Mouse (Mus musculus): ENCODE data around the gene 1110008P14Rik. TPM values are rescaled to one million over a fixed set of nuclear protein-coding genes. Genes with fewer than 3 reads are reported as not detected.
A peak's percentile ranks its signal among the peaks of the same experiment; 100 is the strongest.

Gene 1110008P14Rik
- polyA plus RNA-seq, 1 experiment from 2014 or later = 41.3 TPM

GRCm38 (mm10) chr2:32417486-32417885, 35.7 kb upstream of the 1110008P14Rik start:
- no peak overlapping the region for H3K27ac ChIP-seq (replicated peaks; ENCODE audit: low read depth, low read length)
- no peak for ATAC-seq (replicated peaks; ENCODE audit: insufficient number of reproducible peaks, low FRiP score, low TSS enrichment, low read depth)
- no peaks in the 10 kb centered on the region for H3K4me1 ChIP-seq (ENCODE audit: control insufficient read depth, insufficient read depth, low read length)
- H3K36me3 ChIP-seq (replicated peaks; ENCODE audit: control insufficient read depth, insufficient read depth, low read depth, low read length) = peaks cover 6% of the 10 kb centered on the region; the same call in 1 of the 2 replicates
- no peak overlapping the region for H3K4me2 ChIP-seq (ENCODE audit: low read depth, low read length)
- no peak for DNase-seq (ENCODE audit: low spot score)
- WGBS = 87% methylated on average over 8 of the region's 8 CpGs
- H3K9me3 ChIP-seq (replicated peaks; ENCODE audit: control insufficient read depth, low read length) = no peaks in the 10 kb centered on the region
- no peaks in the 10 kb centered on the region for H3K27me3 ChIP-seq (ENCODE audit: control insufficient read depth, insufficient read depth, low read length)
- no peak overlapping the region for H3K9ac ChIP-seq (replicated peaks; ENCODE audit: low read length)
- no peak overlapping the region for H3K4me3 ChIP-seq (ENCODE audit: low read depth, low read length)

GRCm38 (mm10) chr2:32416556-32416955, 34.8 kb upstream of the 1110008P14Rik start:
- H3K9ac ChIP-seq (replicated peaks; ENCODE audit: low read length) = no peak overlapping the region
- ATAC-seq (replicated peaks; ENCODE audit: insufficient number of reproducible peaks, low FRiP score, low TSS enrichment, low read depth) = no peak
- H3K27me3 ChIP-seq (ENCODE audit: control insufficient read depth, insufficient read depth, low read length) = no peaks in the 10 kb centered on the region
- DNase-seq (ENCODE audit: low spot score) = no peak
- no peaks in the 10 kb centered on the region for H3K4me1 ChIP-seq (ENCODE audit: control insufficient read depth, insufficient read depth, low read length)
- no peaks in the 10 kb centered on the region for H3K9me3 ChIP-seq (replicated peaks; ENCODE audit: control insufficient read depth, low read length)
- H3K4me3 ChIP-seq (ENCODE audit: low read depth, low read length) = no peak overlapping the region
- no peak overlapping the region for H3K27ac ChIP-seq (replicated peaks; ENCODE audit: low read depth, low read length)
- no peak overlapping the region for H3K4me2 ChIP-seq (ENCODE audit: low read depth, low read length)
- 66% methylated on average over 2 of the region's 2 CpGs for WGBS
- H3K36me3 ChIP-seq (replicated peaks; ENCODE audit: control insufficient read depth, insufficient read depth, low read depth, low read length) = peaks cover 6% of the 10 kb centered on the region; the same call in 1 of the 2 replicates

- no peak overlapping the region for H3K9ac ChIP-seq (replicated peaks; ENCODE audit: low read length)
- no peak overlapping the region for H3K4me2 ChIP-seq (ENCODE audit: low read depth, low read length)
- H3K27ac ChIP-seq (replicated peaks; ENCODE audit: low read depth, low read length) = no peak overlapping the region
- 94% methylated on average over 12 of the region's 12 CpGs for WGBS
- DNase-seq (ENCODE audit: low spot score) (no peak), ATAC-seq (replicated peaks; ENCODE audit: insufficient number of reproducible peaks, low FRiP score, low TSS enrichment, low read depth) (no peak)
- H3K36me3 ChIP-seq (replicated peaks; ENCODE audit: control insufficient read depth, insufficient read depth, low read depth, low read length) = peaks cover 6% of the 10 kb centered on the region; the same call in 1 of the 2 replicates
- no peaks in the 10 kb centered on the region for H3K9me3 ChIP-seq (replicated peaks; ENCODE audit: control insufficient read depth, low read length)
- H3K4me3 ChIP-seq (ENCODE audit: low read depth, low read length) = no peak overlapping the region
- no peaks in the 10 kb centered on the region for H3K27me3 ChIP-seq (ENCODE audit: control insufficient read depth, insufficient read depth, low read length)
- no peaks in the 10 kb centered on the region for H3K4me1 ChIP-seq (ENCODE audit: control insufficient read depth, insufficient read depth, low read length)
Measured at GRCm38 (mm10) chr2:32415801-32416200, 34.1 kb upstream of the 1110008P14Rik start.

- DNase-seq (ENCODE audit: low spot score) = no peak
- no peak overlapping the region for H3K27ac ChIP-seq (replicated peaks; ENCODE audit: low read depth, low read length)
- H3K27me3 ChIP-seq (ENCODE audit: control insufficient read depth, insufficient read depth, low read length) = no peaks in the 10 kb centered on the region
- ATAC-seq (replicated peaks; ENCODE audit: insufficient number of reproducible peaks, low FRiP score, low TSS enrichment, low read depth) = no peak
- no peaks in the 10 kb centered on the region for H3K9me3 ChIP-seq (replicated peaks; ENCODE audit: control insufficient read depth, low read length)
- no peak overlapping the region for H3K4me2 ChIP-seq (ENCODE audit: low read depth, low read length)
- H3K9ac ChIP-seq (replicated peaks; ENCODE audit: low read length) = no peak overlapping the region
- H3K4me1 ChIP-seq (ENCODE audit: control insufficient read depth, insufficient read depth, low read length) = 0 out of 2 replicates have a peak, but pooled peaks cover 1% of the 10 kb centered on the region
- WGBS = 56% methylated on average over 5 of the region's 5 CpGs
- peaks cover 3% of the 10 kb centered on the region; the same call in 1 of the 2 replicates for H3K36me3 ChIP-seq (replicated peaks; ENCODE audit: control insufficient read depth, insufficient read depth, low read depth, low read length)
- H3K4me3 ChIP-seq (ENCODE audit: low read depth, low read length) = no peak overlapping the region
Measured at GRCm38 (mm10) chr2:32413936-32414335, 32.2 kb upstream of the 1110008P14Rik start.

- Histone ChIP-seq H3K27ac (replicated peaks; ENCODE audit: low read depth, low read length) (no peak overlapping the region), H3K27me3 (ENCODE audit: control insufficient read depth, insufficient read depth, low read length) (no peaks in the 10 kb centered on the region), H3K4me2 (ENCODE audit: low read depth, low read length) (no peak overlapping the region), H3K4me3 (ENCODE audit: low read depth, low read length) (no peak overlapping the region), H3K4me1 (ENCODE audit: control insufficient read depth, insufficient read depth, low read length) (peaks cover 3% of the 10 kb centered on the region; the same call in 1 of the 2 replicates), H3K9ac (replicated peaks; ENCODE audit: low read length) (no peak overlapping the region), H3K9me3 (replicated peaks; ENCODE audit: control insufficient read depth, low read length) (no peaks in the 10 kb centered on the region), H3K36me3 (replicated peaks; ENCODE audit: control insufficient read depth, insufficient read depth, low read depth, low read length) (peaks cover 3% of the 10 kb centered on the region; the same call in 1 of the 2 replicates)
- ATAC-seq (replicated peaks; ENCODE audit: insufficient number of reproducible peaks, low FRiP score, low TSS enrichment, low read depth) = no peak
- WGBS = 90% methylated on average over 6 of the region's 6 CpGs
- no peak for DNase-seq (ENCODE audit: low spot score)
Measured at GRCm38 (mm10) chr2:32412742-32413531, 31.2 kb upstream of the 1110008P14Rik start.

- H3K9ac ChIP-seq (replicated peaks; ENCODE audit: low read length) = no peak overlapping the region
- no peak for ATAC-seq (replicated peaks; ENCODE audit: insufficient number of reproducible peaks, low FRiP score, low TSS enrichment, low read depth)
Measured at GRCm38 (mm10) chr2:32411407-32411806, 29.7 kb upstream of the 1110008P14Rik start.

GRCm38 (mm10) chr2:32408429-32409424, 27.0 kb upstream of the 1110008P14Rik start:
- no peaks in the 10 kb centered on the region for H3K27me3 ChIP-seq (ENCODE audit: control insufficient read depth, insufficient read depth, low read length)
- peak; percentile 64 for ATAC-seq (replicated peaks; ENCODE audit: insufficient number of reproducible peaks, low FRiP score, low TSS enrichment, low read depth)
- H3K27ac ChIP-seq (replicated peaks; ENCODE audit: low read depth, low read length) = peak overlapping the region; percentile 89
- 34% methylated on average over 25 of the region's 25 CpGs for WGBS
- H3K9me3 ChIP-seq (replicated peaks; ENCODE audit: control insufficient read depth, low read length) = no peaks in the 10 kb centered on the region
- H3K36me3 ChIP-seq (replicated peaks; ENCODE audit: control insufficient read depth, insufficient read depth, low read depth, low read length) = no peaks in the 10 kb centered on the region
- peak; percentile 90 for DNase-seq (ENCODE audit: low spot score)
- peaks cover 3% of the 10 kb centered on the region; the same call in 1 of the 2 replicates for H3K4me1 ChIP-seq (ENCODE audit: control insufficient read depth, insufficient read depth, low read length)
- no peak overlapping the region; the same call in 1 of the 2 replicates for H3K4me2 ChIP-seq (ENCODE audit: low read depth, low read length)
- no peak overlapping the region for H3K4me3 ChIP-seq (ENCODE audit: low read depth, low read length)
- peak overlapping the region; percentile 54 for H3K9ac ChIP-seq (replicated peaks; ENCODE audit: low read length)

More at GRCm38 (mm10) chr2:32411407-32411806, 29.7 kb upstream of the 1110008P14Rik start:
- Histone ChIP-seq H3K27ac (replicated peaks; ENCODE audit: low read depth, low read length) (no peak overlapping the region), H3K4me2 (ENCODE audit: low read depth, low read length) (no peak overlapping the region), H3K27me3 (ENCODE audit: control insufficient read depth, insufficient read depth, low read length) (no peaks in the 10 kb centered on the region), H3K9me3 (replicated peaks; ENCODE audit: control insufficient read depth, low read length) (no peaks in the 10 kb centered on the region), H3K4me3 (ENCODE audit: low read depth, low read length) (no peak overlapping the region), H3K4me1 (ENCODE audit: control insufficient read depth, insufficient read depth, low read length) (peaks cover 3% of the 10 kb centered on the region; the same call in 1 of the 2 replicates), H3K36me3 (replicated peaks; ENCODE audit: control insufficient read depth, insufficient read depth, low read depth, low read length) (peaks cover 3% of the 10 kb centered on the region; the same call in 1 of the 2 replicates)
- no peak for DNase-seq (ENCODE audit: low spot score)
- 83% methylated on average over 7 of the region's 7 CpGs for WGBS
